Mouse (Mus musculus) gastrocnemius, postnatal 25 days (tissue): ENCODE data around the gene Mctp1. TPM values are rescaled to one million over a fixed set of nuclear protein-coding genes. Genes with fewer than 3 reads are reported as not detected.
"Not testable (repeated sequence)": the region's sequence is repeated elsewhere in the genome, so short reads cannot be mapped to it uniquely, and the experiment has no call there.

Experiments used
- DNase-seq: peaks from one replicate; pipeline ENCODE4 v3.0.0; 2022
- total RNA-seq, 2 experiments: library from RNA; stranded (reverse); gene quantifications; 1 replicate in 1 of 2; 2 replicates in 1 of 2; pipeline ENCODE4 v1.2.3; 2021

Mctp1 gene
- total RNA-seq, 2 experiments from 2014 or later, result 0.86 to 1.0 TPM

DNA sequence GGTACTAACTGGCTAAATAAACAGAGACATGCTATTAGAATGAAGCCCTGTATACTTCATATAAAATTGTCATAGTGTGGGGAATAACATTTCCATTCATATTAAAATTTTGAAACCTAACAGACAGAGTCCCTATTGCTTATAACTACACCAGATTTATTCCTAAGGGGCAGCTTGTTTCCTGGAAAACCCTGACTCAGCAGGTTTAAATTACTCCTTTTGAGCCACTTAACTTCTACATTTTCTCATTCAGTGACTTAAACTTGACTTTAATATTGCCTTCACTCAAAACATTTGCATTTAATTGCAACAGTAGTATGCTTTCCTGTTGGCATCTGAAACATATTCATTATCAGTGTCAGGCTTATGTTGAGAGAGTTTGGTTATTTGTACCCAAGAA is 583.3 kb downstream of the Mctp1 start:
- no peak for DNase-seq

DNA sequence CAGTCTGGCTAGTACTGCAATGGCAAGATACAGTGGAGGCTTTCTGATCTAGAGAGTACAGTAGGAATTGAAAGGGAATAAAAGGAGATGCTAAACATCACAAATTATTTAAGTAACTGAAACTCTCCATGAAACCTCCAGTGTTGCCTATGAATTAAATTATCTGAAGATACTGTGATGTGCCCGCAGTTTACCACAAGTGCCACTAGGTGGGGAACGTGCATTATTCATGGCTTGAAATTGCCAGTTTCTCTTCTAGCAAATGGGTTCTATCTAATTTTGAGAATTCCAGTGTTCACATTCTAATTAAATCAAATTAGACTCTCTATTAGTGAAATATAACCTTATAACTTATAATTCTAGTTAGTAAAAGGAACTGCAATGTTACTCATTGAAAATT is 585.1 kb downstream of the Mctp1 start:
- DNase-seq, result no peak

DNA sequence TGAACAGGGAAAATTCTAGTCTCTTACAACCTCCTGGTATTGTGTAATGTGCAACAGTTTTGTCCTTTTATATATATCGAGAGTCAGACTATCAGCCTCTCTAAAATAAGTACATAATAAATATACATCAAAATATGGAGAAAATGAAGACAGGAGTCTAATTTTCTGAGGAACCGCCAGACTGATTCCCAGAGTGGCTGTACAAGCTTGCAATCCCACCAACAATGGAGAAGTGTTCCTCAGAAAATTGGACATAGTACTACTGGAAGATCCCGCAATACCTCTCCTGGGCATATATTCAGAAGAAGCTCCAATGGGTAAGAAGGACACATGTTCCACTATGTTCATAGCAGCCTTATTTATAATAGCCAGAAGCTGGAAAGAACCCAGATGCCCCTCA is 586.7 kb downstream of the Mctp1 start:
- not testable (repeated sequence) for DNase-seq

DNA sequence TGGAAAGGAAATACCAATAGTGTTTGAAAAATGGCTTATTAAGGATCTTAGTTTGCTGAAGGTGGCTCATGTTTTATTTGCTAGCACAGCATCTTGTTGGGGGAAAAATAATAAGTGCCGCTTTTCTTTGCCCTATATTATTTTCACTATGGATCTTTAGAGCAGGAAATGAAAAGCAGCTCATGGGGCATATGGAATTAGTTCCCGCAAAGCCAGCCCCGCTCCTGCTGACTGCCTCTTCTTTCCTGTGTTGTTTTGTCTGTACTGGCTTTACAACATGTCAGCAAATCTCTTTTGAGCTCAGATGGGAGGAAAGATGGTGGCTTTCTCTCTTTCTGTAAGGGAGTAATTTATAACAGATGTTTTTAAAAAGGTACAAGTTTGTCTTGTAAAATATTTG is 618.3 kb downstream of the Mctp1 start:
- no peak for DNase-seq

DNA sequence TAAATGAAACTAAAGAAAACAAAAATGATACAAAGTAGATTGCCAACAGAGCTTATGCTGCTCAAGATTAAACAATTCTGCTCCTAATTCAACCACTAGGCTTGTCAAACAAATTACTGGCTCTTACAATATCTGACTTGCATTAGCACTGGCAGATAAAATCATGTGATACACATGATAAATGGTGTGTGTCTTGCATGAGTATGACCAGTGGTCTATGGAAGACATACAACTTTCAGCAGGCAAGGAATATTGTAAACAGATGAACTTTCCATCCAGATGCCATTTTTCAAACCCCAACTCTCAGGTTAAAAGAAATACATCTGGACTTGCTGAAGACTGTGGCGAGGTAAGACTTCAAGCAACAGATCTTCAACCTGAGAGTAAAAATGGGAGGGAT is 619.3 kb downstream of the Mctp1 start:
- no peak for DNase-seq

DNA sequence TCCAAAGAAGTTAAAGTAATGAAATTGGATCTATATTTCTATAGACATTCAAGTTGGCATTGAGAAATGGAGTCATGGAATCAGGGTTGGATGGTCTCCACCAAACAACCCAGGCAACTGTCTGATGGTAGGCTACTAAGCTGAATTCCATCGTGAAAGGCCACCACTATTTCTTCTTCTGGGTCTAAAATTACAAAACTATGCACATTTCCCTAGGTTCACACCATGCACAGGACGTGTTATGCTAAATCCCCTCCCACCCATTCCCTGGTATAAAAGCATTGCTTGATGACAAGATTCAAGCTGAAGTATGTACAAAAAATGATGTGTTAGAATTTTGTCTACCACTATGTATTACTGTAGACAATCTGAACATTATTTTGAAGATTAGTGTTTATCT is 634.5 kb downstream of the Mctp1 start:
- DNase-seq, result no peak

DNA sequence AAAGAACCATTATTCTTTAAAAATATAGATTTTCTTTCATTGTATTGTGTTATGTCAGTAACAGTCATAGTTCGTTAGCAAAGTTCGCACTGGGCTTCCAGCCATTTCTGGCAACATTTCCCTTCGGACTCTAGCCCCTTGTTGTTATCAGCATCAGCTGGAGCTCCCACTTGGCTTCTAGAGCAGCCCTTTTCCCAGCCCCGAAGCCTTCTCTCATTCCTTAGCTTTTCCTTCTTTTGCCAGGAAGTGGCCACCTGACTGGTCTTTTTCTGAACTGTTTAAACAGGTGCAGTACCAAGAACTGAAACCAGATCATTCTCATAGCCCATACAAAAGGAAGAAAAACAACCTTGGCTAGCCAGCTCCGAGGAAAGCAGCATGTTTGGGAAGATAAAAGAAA is 645.3 kb downstream of the Mctp1 start:
- DNase-seq, result no peak

DNA sequence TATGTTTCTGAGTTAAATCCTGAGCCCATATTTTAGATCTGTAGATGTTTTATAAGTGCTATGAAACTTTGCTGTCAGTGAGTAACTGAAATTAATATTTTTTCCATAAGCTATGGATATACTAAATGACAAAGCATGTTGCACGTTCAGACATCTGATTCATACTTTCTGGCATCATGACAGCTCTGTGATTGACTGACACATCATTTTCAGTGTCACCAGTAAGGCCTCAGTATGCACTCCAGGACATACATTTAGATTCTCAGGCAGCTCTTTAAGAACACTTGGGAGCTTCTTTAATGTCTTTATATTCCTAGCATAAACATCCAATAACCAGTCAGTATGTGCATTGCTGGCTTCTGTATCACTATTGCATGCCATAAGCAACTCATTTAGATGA is 659.0 kb downstream of the Mctp1 start:
- no peak for DNase-seq

DNA sequence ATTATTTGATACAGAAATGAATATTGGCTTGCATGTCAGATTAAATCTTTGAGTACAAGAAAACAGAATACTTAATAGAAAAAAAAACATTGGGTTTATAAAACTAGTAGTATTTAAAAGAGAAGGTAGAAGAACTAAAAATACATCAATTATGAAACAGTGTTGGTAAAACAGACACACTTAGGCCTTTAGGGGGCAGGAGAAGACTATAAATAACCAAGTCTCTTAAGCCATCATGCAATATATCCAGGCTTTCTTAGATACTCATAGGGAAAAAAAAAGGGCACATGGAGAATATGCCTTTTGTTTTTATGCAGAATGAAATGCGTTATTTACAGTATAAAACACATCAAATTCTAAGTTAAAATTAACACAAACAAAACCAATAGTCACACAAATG is 661.0 kb downstream of the Mctp1 start:
- no peak for DNase-seq

DNA sequence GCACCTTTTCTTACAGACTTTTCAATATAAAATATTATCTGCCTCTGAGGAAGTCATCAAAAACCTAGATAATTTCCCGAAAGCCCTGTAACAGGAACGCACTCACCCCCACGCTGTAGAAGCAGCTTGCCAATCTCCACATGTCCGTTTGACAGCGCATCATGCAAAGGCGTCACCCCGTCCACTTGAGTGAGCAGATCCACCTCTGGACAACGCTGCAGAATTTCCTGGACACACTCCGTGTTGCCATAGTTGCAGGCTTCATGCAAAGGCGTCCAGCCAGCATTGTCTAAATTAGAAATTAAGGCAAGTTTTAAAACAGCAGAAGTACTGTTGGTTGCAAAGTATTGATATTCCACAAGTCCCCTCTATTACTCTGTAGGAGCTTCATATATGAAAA is 662.1 kb downstream of the Mctp1 start:
- DNase-seq, result no peak

DNA sequence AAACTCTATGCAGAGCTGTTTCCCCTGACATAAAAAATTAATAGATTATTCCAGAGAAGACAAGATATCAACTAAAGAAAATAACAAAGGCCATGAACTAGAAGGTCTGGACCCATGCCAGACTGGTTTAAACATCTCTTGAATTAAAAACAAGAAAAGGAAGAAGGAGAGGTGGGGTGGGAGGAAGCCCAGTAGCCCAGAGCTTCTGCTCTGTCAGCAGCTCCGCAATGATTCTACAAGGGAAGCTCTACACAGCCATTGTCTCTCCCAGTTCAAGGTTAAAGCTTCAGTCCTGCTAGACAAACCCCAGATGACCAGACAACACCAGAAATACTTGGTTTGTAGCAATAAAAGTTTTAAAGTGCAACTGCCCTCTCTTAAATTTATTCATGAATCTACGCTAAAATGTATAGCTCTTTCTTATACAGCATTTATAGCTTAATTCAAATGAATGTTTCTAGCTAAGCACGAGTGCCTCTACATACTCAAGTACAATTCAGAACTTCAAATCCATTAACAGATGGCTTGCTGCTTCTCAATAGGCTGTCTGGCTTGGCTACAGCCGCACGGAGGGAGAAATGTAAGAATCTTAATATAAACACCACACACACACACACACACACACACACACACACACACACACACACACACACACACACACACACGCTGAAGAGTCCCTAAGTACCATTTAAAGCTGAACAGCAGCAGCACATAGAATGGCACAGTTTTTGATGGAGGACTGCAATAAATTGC is 663.0 kb downstream of the Mctp1 start:
- no peak for DNase-seq

DNA sequence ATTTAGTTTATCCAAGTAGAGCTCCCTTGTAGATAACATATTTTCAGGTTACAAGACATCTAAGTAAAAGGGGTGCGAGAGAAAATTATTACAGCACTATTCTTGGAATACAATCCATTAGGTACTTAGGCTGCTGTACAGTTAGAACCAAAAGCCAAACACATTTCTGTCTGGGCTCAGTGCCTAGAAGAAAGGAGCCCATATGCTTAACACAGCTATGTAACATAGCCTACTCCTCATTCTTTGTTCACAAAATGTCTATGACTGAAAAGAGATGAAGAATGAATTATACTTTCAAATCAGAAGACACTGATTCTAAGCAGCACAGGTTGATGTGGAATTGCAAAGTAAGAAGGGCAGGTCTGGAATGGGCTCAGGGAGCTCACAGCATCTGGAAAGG is 664.1 kb downstream of the Mctp1 start:
- DNase-seq, result no peak

DNA sequence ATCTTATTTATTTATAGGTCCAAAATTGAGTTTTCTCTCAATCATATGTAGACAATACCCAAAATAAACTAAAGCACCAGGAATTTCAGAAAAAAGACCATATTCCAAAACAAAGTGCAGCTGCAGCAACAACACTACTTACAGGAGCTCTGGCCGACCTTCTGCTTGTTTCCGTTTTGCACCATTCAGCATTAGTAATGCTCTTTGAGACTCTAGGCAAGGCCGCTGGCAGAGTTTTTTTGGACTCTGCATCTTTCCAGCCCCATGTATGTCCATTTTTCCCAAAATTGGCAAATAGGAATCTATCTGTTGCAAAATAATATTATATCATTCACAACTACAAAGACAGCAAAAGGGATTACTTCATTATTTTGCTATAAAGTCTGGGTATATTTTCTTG is 665.4 kb downstream of the Mctp1 start:
- no peak for DNase-seq

DNA sequence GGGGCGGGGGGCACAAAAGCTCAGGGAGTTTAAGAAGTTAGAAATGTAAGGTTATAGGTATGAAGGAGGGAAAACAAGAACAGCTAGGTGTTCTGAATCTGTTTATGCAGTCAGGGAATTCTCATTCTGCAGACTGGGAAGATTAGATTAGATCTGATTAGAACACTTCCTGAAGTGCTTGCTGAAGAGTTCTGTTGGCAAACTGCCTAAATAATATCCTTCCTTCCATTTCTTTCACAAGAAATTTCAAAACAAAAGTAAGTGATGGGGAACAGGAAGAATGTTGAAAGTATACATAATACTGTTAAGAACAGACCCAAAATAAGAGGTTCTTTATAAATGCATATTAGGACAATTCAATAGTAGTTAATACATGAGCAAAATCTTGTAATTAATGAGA is 678.9 kb downstream of the Mctp1 start:
- no peak for DNase-seq

DNA sequence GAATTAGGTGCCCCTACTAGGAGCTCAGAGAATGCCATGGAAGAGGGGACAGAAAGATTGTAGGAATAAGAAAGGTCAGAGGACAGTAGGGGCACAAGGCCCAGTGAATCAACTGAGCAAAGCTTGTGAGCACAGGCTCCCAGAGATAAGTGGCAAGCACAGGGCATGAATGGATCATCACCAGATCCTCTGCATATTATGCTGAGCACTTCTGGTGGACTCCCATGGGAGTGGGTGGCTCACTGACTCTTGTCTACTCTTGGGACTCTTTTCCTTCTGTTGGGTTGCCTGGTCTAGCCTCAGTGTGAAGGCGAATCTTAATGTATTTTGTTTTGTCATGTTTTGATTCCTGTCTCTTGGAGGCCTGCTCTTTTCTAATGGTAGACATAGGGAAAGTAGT is 684.5 kb downstream of the Mctp1 start:
- no peak for DNase-seq

DNA sequence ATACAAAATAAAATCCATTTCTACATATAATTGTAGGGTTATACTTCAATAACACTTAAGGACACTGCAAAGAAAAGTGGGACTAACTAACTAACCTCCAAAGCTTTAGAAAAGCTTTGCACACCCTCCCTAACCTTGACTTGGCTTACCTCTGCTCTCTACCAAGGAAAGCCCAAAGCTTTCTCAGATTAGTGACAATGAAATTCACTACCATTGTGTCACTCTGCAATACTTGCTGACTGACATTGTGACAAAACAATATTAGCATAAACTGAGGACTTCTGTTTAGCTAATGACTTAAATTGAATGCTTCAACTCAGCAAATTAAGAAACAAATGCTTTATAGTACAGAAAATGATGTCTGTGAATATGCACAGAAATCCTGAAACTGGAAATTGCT is 687.7 kb downstream of the Mctp1 start:
- DNase-seq, result no peak

Other genes starting within 250 kb of the Mctp1 start
- not detected for gene Fam81b, start 79.5 kb upstream of the Mctp1 start, total RNA-seq